Mouse (Mus musculus) left cerebral cortex, adult 8-10 months (tissue): ENCODE measurements around the gene Zfp423. TPM values are rescaled to one million over a fixed set of nuclear protein-coding genes. Genes with fewer than 3 reads are reported as not detected.
"Not testable (repeated sequence)": the region's sequence is repeated elsewhere in the genome, so short reads cannot be mapped to it uniquely, and the experiment has no call there.

Experiments
- DNase-seq, 2 experiments: peaks; one replicate each; pipeline ENCODE4 v3.0.0; 2022; ENCODE audit warnings: low spot score in 2 of 2
- total RNA-seq, 4 experiments: library from RNA; stranded (reverse); gene quantifications; 2 replicates each; pipeline ENCODE4 v1.2.4; 2022

Gene Zfp423
- total RNA-seq, 4 experiments from 2014 or later, result 30.7 to 35.6 (median 33.9) TPM

DNA sequence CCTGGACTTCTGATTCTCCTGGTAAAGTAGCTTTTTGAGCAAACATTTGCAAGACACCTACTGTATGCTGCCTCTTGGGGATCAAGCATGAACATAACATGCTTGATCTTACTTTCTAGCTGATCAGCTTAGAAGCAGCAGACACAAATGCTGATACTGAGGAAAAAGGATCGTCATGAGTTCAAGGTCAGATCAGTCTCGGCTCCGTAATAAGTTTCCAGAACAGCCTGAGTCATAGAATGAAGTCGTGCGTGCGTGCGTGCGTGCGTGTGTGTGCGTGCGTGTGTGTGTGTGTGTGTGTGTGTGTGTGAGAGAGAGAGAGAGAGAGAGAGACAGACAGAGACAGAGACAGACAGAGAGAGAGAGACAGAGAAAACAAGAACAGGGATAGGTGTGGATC, 117.3 kb downstream of the Zfp423 start:
- DNase-seq, result not testable (repeated sequence)

- DNase-seq, result no peak
These were observed 122.1 kb downstream of the Zfp423 start for GRCm38 (mm10) chr8:87837266-87837665.

DNA sequence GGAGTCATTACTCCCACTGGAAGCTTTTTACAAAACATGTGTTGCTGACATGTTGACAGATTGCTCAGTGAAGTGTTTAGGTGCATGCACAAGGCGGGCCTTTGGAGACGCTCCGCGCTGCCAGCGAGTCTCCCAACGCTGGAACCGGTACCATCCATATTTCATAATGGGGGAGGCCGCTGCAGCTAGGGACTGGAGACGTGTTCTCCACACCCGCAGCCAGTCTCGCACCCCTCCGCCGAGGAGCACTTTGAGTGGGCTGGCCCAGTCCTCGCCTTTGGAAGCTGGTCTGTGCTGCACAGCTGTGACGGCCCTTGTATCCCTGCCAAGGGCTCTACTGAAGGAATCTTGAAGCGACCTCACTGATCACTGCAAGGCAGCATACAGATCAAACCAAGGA, 122.5 kb downstream of the Zfp423 start:
- peak; percentile 38 to 79 for DNase-seq

GRCm38 (mm10) chr8:87835924-87836323, 123.5 kb downstream of the Zfp423 start:
- no peak for DNase-seq

- no peak for DNase-seq
These were observed 124.0 kb downstream of the Zfp423 start for GRCm38 (mm10) chr8:87835411-87835821.

DNA sequence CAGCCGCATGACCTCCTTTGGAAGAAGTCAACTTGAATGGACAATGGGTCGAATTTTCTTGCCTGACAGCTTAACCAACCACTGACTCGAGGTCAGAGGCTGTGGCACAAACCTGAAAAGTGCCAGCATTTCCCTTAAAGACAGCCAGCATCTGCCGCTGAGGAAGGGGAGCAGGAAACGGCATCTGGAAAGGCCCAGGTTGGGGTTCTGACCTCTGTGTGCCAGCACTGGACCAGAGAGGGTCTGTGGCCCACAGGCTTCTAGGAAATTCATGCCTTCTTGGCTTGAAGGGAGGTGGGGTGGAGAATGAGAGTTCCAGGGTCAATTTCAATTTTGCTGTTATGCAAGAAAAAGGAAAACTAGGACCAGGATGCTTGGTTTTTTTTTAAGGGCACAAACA, 124.7 kb downstream of the Zfp423 start:
- no peak for DNase-seq

GRCm38 (mm10) chr8:87833841-87834620, 125.4 kb downstream of the Zfp423 start:
- DNase-seq, result no peak

GRCm38 (mm10) chr8:87833339-87833738, 126.1 kb downstream of the Zfp423 start:
- DNase-seq, result no peak

DNA sequence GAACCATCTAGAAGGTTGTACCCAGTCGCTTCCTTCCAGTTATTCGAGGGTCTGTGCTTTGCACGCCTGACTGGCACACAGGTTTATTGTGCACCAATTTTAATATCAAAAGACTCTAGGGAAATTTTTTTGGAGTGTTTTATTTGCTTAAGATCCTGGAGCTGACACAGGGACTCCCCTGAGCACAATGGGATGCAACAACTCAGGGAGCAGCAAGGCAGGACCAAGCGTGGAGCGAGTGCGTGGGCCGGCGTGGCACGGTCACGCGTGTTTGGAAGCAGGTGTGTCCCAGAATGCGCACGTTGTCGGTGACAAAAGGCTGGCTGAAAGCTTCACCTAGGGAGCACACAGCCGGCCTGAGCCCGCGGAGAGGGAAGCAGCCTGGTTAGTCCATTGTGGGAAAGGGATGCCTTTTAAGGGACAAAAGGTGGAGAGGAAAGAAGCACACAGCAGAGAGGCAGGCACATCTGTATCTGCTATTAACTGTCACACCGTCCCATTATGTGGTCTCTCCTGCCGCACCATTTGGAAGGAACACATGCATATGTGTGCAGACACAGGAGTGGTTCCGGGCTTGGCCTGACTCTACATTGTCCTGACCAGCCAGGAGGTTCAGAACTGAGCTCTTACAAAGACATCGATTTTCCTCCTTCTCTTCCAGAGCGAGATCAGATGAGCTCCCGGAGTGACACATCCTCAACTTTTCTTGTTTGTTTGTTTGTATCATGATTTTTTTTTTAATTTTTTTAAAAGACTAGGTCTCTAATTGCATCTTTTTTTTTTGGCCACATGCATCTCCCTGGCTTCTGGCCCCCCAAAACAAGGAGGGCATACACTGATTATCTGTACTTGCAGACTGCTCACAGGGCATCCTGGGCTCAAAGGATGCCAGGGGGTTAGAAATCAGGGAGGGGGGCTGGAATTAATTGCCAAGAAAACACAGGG, 126.7 kb downstream of the Zfp423 start:
- DNase-seq, result no peak

DNA sequence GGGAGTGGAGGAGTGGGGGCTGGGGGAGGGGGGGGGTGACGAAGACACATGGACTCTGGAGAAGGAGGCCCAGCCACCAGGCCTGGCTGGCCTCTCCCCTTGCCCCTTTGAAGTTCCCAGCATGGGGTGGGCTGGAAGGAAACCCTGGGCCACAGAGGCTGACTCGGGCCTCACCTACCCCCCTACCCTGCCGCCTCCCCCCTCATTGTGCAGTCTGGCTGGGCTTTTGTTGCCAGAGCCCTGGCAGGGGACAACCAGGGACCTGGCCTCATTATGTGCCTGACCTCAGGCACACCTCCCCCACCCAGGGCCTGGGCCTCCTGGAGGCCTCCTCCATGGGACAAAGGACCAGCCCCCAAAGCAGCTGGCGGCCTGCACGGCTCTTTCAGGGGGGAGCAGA, 127.8 kb downstream of the Zfp423 start:
- DNase-seq, result no peak

GRCm38 (mm10) chr8:87831116-87831515, 128.3 kb downstream of the Zfp423 start:
- no peak for DNase-seq

DNA sequence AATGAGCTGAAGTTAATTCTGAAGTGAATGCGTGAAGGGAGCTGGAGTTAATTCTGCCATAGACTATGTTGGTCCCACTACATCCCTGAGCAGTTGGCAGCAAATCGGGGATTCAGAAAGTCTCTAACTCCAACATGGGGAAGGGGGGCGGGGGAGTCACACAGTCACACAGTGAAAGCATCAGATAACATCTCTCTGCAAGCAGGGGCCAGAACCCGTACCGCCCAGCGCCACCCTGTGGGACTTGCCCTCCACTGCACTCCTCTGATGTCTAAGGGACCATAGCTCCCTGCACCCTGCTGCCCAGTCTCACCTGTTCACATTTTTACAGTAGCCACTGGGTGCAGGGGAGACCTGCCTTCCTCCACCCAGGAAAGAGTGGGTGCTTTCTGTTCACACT, 129.2 kb downstream of the Zfp423 start:
- no peak for DNase-seq

GRCm38 (mm10) chr8:87826013-87826660, 133.3 kb downstream of the Zfp423 start:
- no peak for DNase-seq

GRCm38 (mm10) chr8:87823172-87823571, 136.2 kb downstream of the Zfp423 start:
- no peak for DNase-seq

DNA sequence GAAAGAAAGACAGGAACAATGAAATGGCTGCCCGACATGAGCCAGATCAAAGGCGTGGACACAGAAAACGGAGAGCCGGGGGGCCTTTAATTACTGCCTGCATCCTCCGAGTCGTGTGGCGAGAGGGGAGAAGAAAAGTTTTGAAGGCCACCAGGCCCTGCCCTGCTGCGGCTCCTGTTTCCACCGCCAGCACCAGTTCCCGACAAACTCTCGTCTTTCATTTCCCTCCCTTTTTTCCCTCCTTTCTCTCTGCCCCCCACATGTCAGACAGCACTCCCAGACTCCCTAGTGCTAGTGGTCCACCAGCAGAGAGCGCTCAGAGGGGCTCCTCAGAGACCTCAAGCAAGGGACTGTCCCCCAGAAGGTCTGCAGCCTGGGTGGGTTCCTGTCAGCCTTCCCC, 136.7 kb downstream of the Zfp423 start:
- DNase-seq, result no peak

DNA sequence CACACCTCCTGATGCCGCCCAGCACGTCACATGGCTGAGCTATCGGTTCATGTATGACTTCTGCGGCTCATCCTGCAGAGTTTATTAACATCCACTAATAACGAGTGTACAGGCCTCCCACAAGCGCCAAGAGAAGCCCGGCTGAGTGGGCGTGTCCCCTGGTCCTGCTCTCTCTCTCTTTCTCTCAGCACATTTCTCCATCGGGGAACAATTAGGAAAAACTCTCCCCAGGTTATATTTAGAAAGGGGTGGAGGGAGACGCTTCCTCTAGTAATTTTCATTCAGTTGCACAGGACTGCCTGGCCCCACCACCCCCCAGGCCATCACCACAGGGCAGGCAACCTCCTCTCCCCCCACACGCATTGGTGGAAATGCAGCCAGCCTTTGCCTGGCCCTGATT, 137.2 kb downstream of the Zfp423 start:
- DNase-seq, result no peak

- DNase-seq, result peak in 1 of 2 experiments; percentile 32
These were observed 137.7 kb downstream of the Zfp423 start for GRCm38 (mm10) chr8:87821655-87822054.

DNA sequence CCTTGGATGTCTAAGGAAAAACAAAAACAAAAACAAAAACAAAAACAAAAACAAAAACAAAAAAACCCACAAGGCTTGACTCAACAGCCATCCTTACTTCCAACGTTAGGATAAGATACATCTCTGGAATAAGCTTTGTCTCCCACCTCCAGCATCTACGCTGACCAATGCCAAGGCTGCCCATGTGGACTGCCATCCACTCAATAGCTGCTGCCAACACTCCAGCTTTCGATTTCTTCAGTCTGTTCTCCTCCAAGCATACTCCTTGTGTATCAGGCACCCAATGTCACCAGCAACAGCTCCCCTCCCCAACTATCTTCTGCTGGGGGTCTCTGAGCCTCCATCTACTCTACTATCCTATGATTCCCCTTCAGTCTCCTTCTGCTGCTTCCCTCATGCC, 140.1 kb downstream of the Zfp423 start:
- DNase-seq, result no peak

GRCm38 (mm10) chr8:87818506-87818905, 140.9 kb downstream of the Zfp423 start:
- DNase-seq, result no peak

DNA sequence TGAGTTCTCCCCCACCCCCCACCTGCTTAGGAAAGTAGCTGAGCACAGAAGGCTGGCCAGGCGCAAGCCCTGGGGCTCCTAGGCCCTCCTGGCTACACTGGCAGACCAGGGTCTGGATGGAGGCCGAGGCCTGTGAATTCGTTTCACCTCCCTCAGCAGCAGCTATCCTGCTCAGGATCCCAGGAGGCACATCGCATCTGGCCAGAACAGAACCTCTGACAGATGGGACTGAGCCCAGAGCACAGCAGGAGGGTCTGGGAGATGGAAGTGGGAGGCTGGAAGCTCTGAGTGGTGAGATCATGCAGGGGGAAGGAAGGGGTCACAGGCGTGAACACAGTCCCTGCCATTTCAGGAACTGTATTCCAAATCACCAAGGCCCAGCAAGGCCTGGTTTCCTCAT, 143.3 kb downstream of the Zfp423 start:
- no peak for DNase-seq

DNA sequence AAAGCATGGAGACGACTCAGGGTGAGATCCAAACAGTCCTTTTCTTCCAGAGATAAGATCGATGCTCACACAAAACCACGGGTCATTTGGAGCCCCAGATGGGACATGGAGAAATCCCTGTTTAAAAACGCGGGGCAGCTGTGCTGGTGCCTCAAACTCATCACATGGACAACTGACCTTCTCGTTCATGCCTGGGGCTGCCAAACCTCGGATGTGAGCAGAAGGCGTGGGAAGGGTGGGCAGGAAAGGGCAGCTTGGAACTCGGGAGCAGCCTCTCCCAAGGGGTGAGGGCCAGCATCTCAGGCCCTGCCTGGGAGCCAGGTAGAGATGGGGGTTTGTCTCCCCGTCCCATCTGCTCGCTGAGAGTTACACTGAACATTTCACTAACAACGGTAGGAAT, 146.7 kb downstream of the Zfp423 start:
- DNase-seq, result no peak

- no peak for DNase-seq
These were observed 147.3 kb downstream of the Zfp423 start for GRCm38 (mm10) chr8:87812069-87812449.
